Mouse (Mus musculus) lung, embryonic 16.5 days (tissue): ENCODE measurements around the gene Gng12. TPM values are rescaled to one million over a fixed set of nuclear protein-coding genes. Genes with fewer than 3 reads are reported as not detected.

Experiments
- ATAC-seq: fragments of 200-750 bp; cut with Nextera tagmentation; 2 replicates; pipeline ENCODE4 v1.8.0; 2017; ENCODE audit warnings: low read depth, mild to moderate bottlenecking, moderate library complexity
- H3K27ac ChIP-seq: fragments of 300-500 bp; sonication (generic); 2 replicates; pipeline ENCODE4 v1.5.1; 2014; ENCODE audit warnings: mild to moderate bottlenecking, control low read depth, low read length
- H3K27me3 ChIP-seq: fragments of 300-500 bp; sonication (generic); 2 replicates; pipeline ENCODE4 v1.6.1; 2014; ENCODE audit warnings: low read depth, low read length, mixed read lengths; ENCODE audit not compliant: control insufficient read depth, insufficient read depth
- H3K36me3 ChIP-seq: fragments of 300-500 bp; sonication (generic); 2 replicates; pipeline ENCODE4 v1.6.1; 2014; ENCODE audit warnings: low read length; ENCODE audit not compliant: control insufficient read depth, insufficient read depth
- H3K4me1 ChIP-seq: fragments of 300-500 bp; sonication (generic); replicated peaks from 2 replicates; pipeline ENCODE4 v1.6.1; 2014; ENCODE audit warnings: low read length, mixed read lengths; ENCODE audit not compliant: control insufficient read depth, insufficient read depth
- H3K4me2 ChIP-seq: fragments of 300-500 bp; sonication (generic); 2 replicates; pipeline ENCODE4 v1.6.1; 2014; ENCODE audit warnings: low read depth, low read length, control low read depth
- H3K4me3 ChIP-seq: fragments of 300-500 bp; sonication (generic); 2 replicates; pipeline ENCODE4 v1.5.1; 2014; ENCODE audit warnings: mild to moderate bottlenecking, low read length, control low read depth
- H3K9ac ChIP-seq: fragments of 300-500 bp; sonication (generic); 2 replicates; pipeline ENCODE4 v1.6.1; 2014; ENCODE audit warnings: low read length, control low read depth
- H3K9me3 ChIP-seq: fragments of 300-500 bp; sonication (generic); 2 replicates; pipeline ENCODE4 v1.6.1; 2016; ENCODE audit warnings: low read length; ENCODE audit not compliant: control insufficient read depth
- WGBS: fragments of 180-500 bp; shearing (Covaris S2); extraction: QIAGEN DNeasy Blood & Tissue Kit; methylation state at CpG from one replicate; pipeline ENCODE4 v1.1.7; 2014; 5-methylcytosine and 5-hydroxymethylcytosine counted together
- polyA plus RNA-seq: library from polyadenylated mRNA; unstranded; fragments of >200 nt; fragmentation: Nextera tagmentation; extraction: Ambion mirVana; gene quantifications from 2 replicates; pipeline ENCODE4 v1.2.1, GENCODE M21; 2015

Gng12 gene
- polyA plus RNA-seq, 1 experiment from 2014 or later: 96.4 TPM

DNA sequence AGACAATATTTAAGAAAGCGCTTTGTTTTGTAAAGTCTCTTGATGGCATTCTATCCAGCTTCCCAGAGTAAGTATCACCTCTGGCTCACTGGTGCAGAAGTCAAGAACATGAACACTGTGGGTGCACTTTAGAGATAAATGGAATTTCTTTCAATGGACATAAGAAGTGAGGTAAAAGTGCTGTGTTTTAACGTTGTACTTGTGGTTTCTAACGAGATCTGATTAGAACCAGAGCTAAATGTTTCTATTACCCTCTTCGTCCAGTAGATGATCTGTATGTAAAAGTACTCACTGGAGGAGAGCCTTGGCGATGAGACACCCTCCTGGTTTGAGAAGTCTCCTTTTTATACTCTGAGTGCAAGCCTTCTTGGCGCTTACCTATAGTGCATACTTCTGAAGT lies 92.8 kb downstream of the Gng12 start:
- Histone ChIP-seq H3K9ac (no peak overlapping the region), H3K36me3 (no peaks in the 10 kb centered on the region), H3K4me3 (no peak overlapping the region), H3K4me2 (no peak overlapping the region), H3K27ac (no peak overlapping the region), H3K27me3 (no peaks in the 10 kb centered on the region), H3K4me1 (peaks cover 17% of the 10 kb centered on the region), H3K9me3 (0 out of 2 replicates have a peak, but pooled peaks cover 2% of the 10 kb centered on the region)
- ATAC-seq: no peak
- 86% methylated on average over 6 of the region's 6 CpGs for WGBS

DNA sequence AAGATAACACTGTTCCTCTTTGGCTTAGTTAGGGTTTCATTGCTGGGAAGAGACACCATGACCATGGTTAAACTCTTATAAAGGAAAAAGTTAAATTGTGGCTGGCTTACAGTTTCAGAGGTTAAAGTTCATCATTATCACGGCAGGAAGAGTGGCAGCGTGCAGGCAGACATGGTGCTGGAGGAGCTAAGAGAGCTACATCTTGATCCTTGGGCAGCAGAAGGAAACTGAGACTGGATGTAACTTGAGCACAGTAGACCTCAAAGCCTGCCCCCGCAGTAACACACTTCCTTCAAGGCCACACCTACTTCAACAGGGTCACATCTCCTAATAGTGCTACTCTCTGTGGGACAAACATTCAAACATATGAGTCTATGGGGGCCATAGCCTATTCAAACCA lies 93.3 kb downstream of the Gng12 start:
- no peak for ATAC-seq
- WGBS: 56% methylated on average over 3 of the region's 3 CpGs

DNA sequence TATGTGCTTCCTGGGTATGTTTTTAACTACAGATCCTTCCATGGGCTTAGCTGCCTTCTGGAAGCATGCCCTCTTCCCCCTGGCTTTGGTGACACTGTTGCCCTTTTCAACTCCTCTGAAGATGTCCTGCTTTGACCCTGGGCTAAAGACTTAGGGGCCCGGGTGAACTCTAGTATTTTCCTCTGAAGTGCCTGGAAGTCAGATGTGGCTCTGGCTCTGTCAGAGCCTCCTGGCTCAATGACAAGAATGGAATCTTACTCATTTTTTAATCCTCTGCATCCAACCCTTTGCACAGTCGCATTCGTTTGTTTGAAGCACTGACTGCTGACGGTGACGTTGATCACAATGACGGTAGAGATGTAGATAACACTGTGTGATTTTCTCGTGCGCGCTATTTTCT lies 96.0 kb downstream of the Gng12 start:
- Histone ChIP-seq H3K27ac (no peak overlapping the region), H3K4me1 (peaks cover 8% of the 10 kb centered on the region; the same call in 1 of the 2 replicates), H3K4me2 (no peak overlapping the region), H3K9ac (no peak overlapping the region), H3K36me3 (no peaks in the 10 kb centered on the region), H3K9me3 (no peaks in the 10 kb centered on the region), H3K4me3 (no peak overlapping the region), H3K27me3 (no peaks in the 10 kb centered on the region)
- WGBS: 35% methylated on average over 9 of the region's 9 CpGs
- ATAC-seq: peak; percentile 43; the same call in 1 of the 2 replicates

More for the DNA sequence above, 93.3 kb downstream of the Gng12 start:
- Histone ChIP-seq H3K9me3 (0 out of 2 replicates have a peak, but pooled peaks cover 2% of the 10 kb centered on the region), H3K36me3 (no peaks in the 10 kb centered on the region), H3K4me2 (no peak overlapping the region), H3K27ac (no peak overlapping the region), H3K4me1 (peaks cover 15% of the 10 kb centered on the region), H3K9ac (no peak overlapping the region), H3K27me3 (no peaks in the 10 kb centered on the region), H3K4me3 (no peak overlapping the region)

DNA sequence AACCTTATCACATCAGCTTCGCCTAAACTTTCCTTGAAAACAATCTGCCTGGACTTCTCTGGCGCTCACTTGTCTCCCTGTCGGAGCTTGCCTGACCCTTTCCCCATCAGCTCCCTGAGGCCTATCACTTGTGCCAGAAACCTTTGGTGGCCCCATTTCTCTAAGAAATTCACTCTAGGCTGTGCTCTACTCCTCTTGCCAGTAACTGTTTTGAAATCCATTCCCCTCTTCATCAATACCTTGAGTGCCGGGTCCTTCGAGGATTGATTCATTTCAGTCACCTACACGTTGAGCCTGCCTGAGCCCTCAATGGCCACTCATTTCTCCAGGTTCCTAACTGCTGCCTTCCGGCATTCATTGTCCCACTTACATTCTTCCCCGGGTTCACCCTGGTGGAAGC lies 96.6 kb downstream of the Gng12 start:
- no peaks in the 10 kb centered on the region for H3K27me3 ChIP-seq
- H3K4me2 ChIP-seq: no peak overlapping the region
- no peak for ATAC-seq
- 71% methylated on average over 8 of the region's 8 CpGs for WGBS
- H3K4me1 ChIP-seq: peaks cover 8% of the 10 kb centered on the region; the same call in 1 of the 2 replicates
- no peak overlapping the region for H3K4me3 ChIP-seq
- no peak overlapping the region for H3K9ac ChIP-seq
- no peak overlapping the region for H3K27ac ChIP-seq
- H3K9me3 ChIP-seq: no peaks in the 10 kb centered on the region
- H3K36me3 ChIP-seq: no peaks in the 10 kb centered on the region

GRCm38 (mm10) chr6:66994981-66995380 lies 98.8 kb downstream of the Gng12 start:
- Histone ChIP-seq H3K4me1 (peaks cover 8% of the 10 kb centered on the region; the same call in 1 of the 2 replicates), H3K27ac (no peak overlapping the region), H3K27me3 (no peaks in the 10 kb centered on the region), H3K4me3 (no peak overlapping the region), H3K9ac (no peak overlapping the region), H3K36me3 (no peaks in the 10 kb centered on the region), H3K4me2 (no peak overlapping the region), H3K9me3 (no peaks in the 10 kb centered on the region)
- whole genome bisulfite sequencing: 93% methylated on average over 8 of the region's 8 CpGs
- no peak for ATAC-seq

DNA sequence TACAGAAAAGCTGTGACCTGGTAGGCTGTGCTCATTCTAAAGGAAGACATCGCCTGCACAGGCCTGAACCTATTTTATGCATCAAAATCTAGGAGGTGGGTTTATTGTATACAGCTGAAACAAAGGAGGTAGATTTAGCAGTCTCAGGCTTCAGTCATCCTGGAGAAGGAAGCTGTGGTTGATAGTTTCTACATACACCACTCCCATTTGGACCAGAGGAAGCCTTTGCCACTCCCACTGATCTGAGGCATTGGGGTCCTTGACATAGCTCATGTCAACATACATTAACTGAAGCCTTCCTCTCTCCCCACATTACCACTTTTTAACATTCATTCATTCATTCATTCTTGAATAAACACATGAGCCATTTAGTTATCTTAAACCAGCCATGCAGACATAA lies 99.6 kb downstream of the Gng12 start:
- H3K4me2 ChIP-seq: no peak overlapping the region
- H3K36me3 ChIP-seq: no peaks in the 10 kb centered on the region
- no peaks in the 10 kb centered on the region for H3K27me3 ChIP-seq
- H3K4me3 ChIP-seq: no peak overlapping the region
- H3K4me1 ChIP-seq: peaks cover 8% of the 10 kb centered on the region; the same call in 1 of the 2 replicates
- no peaks in the 10 kb centered on the region for H3K9me3 ChIP-seq
- no peak for ATAC-seq
- no peak overlapping the region for H3K27ac ChIP-seq
- WGBS: 95% methylated on average over 1 of the region's 1 CpGs
- H3K9ac ChIP-seq: no peak overlapping the region

DNA sequence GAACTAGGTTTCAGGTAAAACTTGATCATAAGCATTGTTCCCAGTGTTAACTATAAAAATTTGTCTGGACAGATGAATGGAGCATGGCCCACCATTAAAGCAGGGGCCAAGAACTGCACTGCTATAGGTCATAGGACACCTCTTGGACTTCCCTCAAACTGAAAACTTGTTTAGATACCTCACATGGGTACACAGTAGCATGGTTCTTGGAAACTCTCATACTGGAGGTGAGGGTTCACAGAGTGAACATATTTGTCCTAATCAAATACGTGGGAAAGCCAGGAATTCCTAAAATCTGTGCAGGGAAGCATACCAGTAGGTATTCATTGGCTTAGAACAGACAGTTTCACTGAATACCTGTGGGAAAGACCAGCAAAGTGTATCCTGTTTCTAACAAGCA lies 100.1 kb downstream of the Gng12 start:
- H3K27me3 ChIP-seq: no peaks in the 10 kb centered on the region
- no peaks in the 10 kb centered on the region for H3K36me3 ChIP-seq
- H3K4me3 ChIP-seq: no peak overlapping the region
- H3K9me3 ChIP-seq: no peaks in the 10 kb centered on the region
- no peak overlapping the region for H3K27ac ChIP-seq
- ATAC-seq: no peak
- no peak overlapping the region for H3K9ac ChIP-seq
- WGBS: 68% methylated on average over 1 of the region's 1 CpGs
- peaks cover 8% of the 10 kb centered on the region; the same call in 1 of the 2 replicates for H3K4me1 ChIP-seq
- H3K4me2 ChIP-seq: no peak overlapping the region

- Histone ChIP-seq H3K4me1 (no peaks in the 10 kb centered on the region), H3K27ac (no peak overlapping the region), H3K36me3 (no peaks in the 10 kb centered on the region), H3K4me2 (no peak overlapping the region), H3K4me3 (no peak overlapping the region), H3K9me3 (no peaks in the 10 kb centered on the region), H3K9ac (no peak overlapping the region), H3K27me3 (no peaks in the 10 kb centered on the region)
- 75% methylated on average over 2 of the region's 2 CpGs for WGBS
- ATAC-seq: peak; percentile 23; the same call in 1 of the 2 replicates
These were observed 102.4 kb downstream of the Gng12 start for GRCm38 (mm10) chr6:66998645-66999044.

GRCm38 (mm10) chr6:66999800-67000199 lies 103.6 kb downstream of the Gng12 start:
- no peak overlapping the region for H3K4me3 ChIP-seq
- no peaks in the 10 kb centered on the region for H3K27me3 ChIP-seq
- no peaks in the 10 kb centered on the region for H3K9me3 ChIP-seq
- no peaks in the 10 kb centered on the region for H3K4me1 ChIP-seq
- H3K36me3 ChIP-seq: no peaks in the 10 kb centered on the region
- ATAC-seq: no peak
- no peak overlapping the region for H3K27ac ChIP-seq
- H3K9ac ChIP-seq: no peak overlapping the region
- H3K4me2 ChIP-seq: no peak overlapping the region

- no peak for ATAC-seq
- Histone ChIP-seq H3K27ac (no peak overlapping the region), H3K9ac (no peak overlapping the region), H3K4me2 (no peak overlapping the region), H3K4me1 (no peaks in the 10 kb centered on the region; the same call in 1 of the 2 replicates), H3K4me3 (no peak overlapping the region), H3K9me3 (no peaks in the 10 kb centered on the region), H3K27me3 (no peaks in the 10 kb centered on the region), H3K36me3 (no peaks in the 10 kb centered on the region)
- WGBS: 84% methylated on average over 3 of the region's 3 CpGs
These were observed 113.7 kb downstream of the Gng12 start for GRCm38 (mm10) chr6:67009888-67010287.
